Mouse (Mus musculus) forebrain, embryonic 14.5 days (tissue): ENCODE measurements around the gene Fam216a. TPM values are rescaled to one million over a fixed set of nuclear protein-coding genes. Genes with fewer than 3 reads are reported as not detected.
A peak's percentile ranks its signal among the peaks of the same experiment; 100 is the strongest.
"Not testable (repeated sequence)": the region's sequence is repeated elsewhere in the genome, so short reads cannot be mapped to it uniquely, and the experiment has no call there.

ENCODE experiments used
- ATAC-seq: fragments of 200-750 bp; cut with Nextera tagmentation; 2 replicates; pipeline ENCODE4 v1.8.0; 2017; ENCODE audit warnings: mild to moderate bottlenecking, moderate library complexity
- DNase-seq: peaks from one replicate; pipeline ENCODE4 v3.0.0-alpha.2; 2015; ENCODE audit warnings: low spot score
- H3K27ac ChIP-seq: fragments of 300-500 bp; sonication (generic); 2 replicates; pipeline ENCODE4 v1.5.1; 2014; ENCODE audit warnings: low read depth, mild to moderate bottlenecking, control low read depth, low read length, moderate library complexity
- H3K27me3 ChIP-seq: fragments of 300-500 bp; sonication (generic); replicated peaks from 2 replicates; pipeline ENCODE4 v1.6.1; 2014; ENCODE audit warnings: low read length, control low read depth, mixed read lengths; ENCODE audit not compliant: control insufficient read depth, insufficient read depth
- H3K36me3 ChIP-seq: fragments of 300-500 bp; sonication (generic); 2 replicates; pipeline ENCODE4 v1.6.1; 2014; ENCODE audit warnings: low read length, control low read depth; ENCODE audit not compliant: control insufficient read depth, insufficient read depth
- H3K4me1 ChIP-seq: fragments of 300-500 bp; sonication (generic); 2 replicates; pipeline ENCODE4 v1.6.1; 2014; ENCODE audit warnings: antibody characterized with exemption, low read length, control low read depth; ENCODE audit not compliant: control insufficient read depth, insufficient read depth
- H3K4me2 ChIP-seq: fragments of 300-500 bp; sonication (generic); 2 replicates; pipeline ENCODE4 v1.6.1; 2014; ENCODE audit warnings: mild to moderate bottlenecking, control low read depth, low read length
- H3K4me3 ChIP-seq: fragments of 300-500 bp; sonication (generic); 2 replicates; pipeline ENCODE4 v1.5.1; 2014; ENCODE audit warnings: low read depth, low read length, control low read depth
- H3K9ac ChIP-seq: fragments of 300-500 bp; sonication (generic); 2 replicates; pipeline ENCODE4 v1.6.1; 2014; ENCODE audit warnings: mild to moderate bottlenecking, low read length, control low read depth, moderate library complexity
- H3K9me3 ChIP-seq: fragments of 300-500 bp; sonication (generic); replicated peaks from 2 replicates; pipeline ENCODE4 v1.6.1; 2016; ENCODE audit warnings: low read length, control low read depth, mixed read lengths; ENCODE audit not compliant: control insufficient read depth
- WGBS: fragments of 180-500 bp; shearing (Covaris S2); extraction: QIAGEN DNeasy Blood & Tissue Kit; methylation state at CpG from one replicate; pipeline ENCODE4 v1.1.7; 2014; 5-methylcytosine and 5-hydroxymethylcytosine counted together
- polyA plus RNA-seq: library from polyadenylated mRNA; unstranded; fragments of >200 nt; fragmentation: Nextera tagmentation; extraction: Ambion mirVana; gene quantifications from 2 replicates; pipeline ENCODE4 v1.2.1, GENCODE M21; 2014

The Fam216a gene
- polyA plus RNA-seq, 1 experiment from 2014 or later: 157 TPM

DNA sequence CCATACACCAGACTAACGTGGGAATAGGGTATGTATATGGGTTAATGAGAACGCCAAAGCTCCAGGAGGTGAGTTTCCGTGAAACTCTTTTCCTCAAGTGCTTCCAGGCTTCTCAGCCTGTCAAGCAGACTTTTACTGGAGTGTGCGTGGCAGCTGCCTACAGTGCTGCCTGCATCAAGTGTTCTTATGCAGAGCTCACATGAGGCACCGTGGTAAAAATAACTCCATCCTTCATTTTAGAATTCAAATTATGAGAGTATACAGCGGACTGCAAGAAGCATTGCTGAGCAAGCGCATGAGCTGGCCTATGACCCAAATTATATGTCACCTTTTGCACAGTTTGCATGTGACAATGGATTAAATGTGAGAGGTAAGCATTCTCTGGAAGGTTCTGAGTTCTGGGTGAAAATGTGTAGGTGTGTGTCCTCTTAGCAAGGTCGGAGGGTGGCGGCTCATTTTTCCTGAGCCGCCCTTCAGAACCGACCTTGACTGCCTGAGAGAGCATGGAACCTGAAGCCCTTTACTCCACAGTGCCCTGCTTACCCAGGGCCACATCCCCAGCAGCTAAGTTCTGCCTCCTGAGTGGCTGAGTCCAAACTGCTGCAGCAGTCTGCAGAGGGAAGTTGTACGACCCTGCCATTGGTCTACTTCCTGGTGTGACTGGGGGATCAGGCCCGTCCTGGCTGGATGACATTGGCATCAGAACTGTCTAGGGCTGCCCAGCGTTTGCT, 52.5 kb downstream of the Fam216a start:
- Histone ChIP-seq H3K4me3 (no peak overlapping the region), H3K27ac (no peak overlapping the region), H3K9ac (no peak overlapping the region), H3K27me3 (no peaks in the 10 kb centered on the region), H3K36me3 (peaks cover 40% of the 10 kb centered on the region), H3K9me3 (no peaks in the 10 kb centered on the region), H3K4me1 (no peaks in the 10 kb centered on the region), H3K4me2 (no peak overlapping the region)
- ATAC-seq (no peak), DNase-seq (no peak)
- 81% methylated on average over 14 of the region's 14 CpGs for WGBS

DNA sequence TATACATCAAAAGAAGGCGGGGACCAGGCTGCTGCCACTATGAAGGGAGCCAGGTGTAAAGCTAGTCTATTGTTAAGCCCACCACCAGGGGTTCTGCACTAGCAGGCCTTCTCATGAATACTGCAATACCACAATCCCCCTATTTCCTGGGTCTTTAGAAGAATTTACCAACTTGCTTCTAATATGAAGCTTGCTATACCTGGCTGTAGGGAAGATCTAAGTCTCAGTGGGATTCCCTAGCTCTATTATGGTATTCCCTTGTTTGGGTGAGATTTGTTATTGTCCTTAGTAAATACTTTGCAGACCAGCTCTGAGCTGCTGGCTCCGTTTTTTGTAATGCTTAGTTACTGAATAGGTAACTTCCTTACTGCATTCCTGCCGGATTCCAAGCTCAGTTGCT, 53.2 kb downstream of the Fam216a start:
- H3K27ac ChIP-seq, H3K9ac ChIP-seq, H3K9me3 ChIP-seq, DNase-seq, ATAC-seq, H3K4me3 ChIP-seq, H3K4me2 ChIP-seq, H3K4me1 ChIP-seq, H3K27me3 ChIP-seq: not testable (repeated sequence)
- peaks cover 35% of the 10 kb centered on the region for H3K36me3 ChIP-seq
- 73% methylated on average over 3 of the region's 3 CpGs for WGBS

- no peak overlapping the region for H3K27ac ChIP-seq
- H3K4me2 ChIP-seq: no peak overlapping the region
- DNase-seq (no peak), ATAC-seq (no peak)
- H3K9me3 ChIP-seq: no peaks in the 10 kb centered on the region
- peaks cover 39% of the 10 kb centered on the region for H3K36me3 ChIP-seq
- no peak overlapping the region for H3K9ac ChIP-seq
- 76% methylated on average over 3 of the region's 3 CpGs for WGBS
- H3K4me1 ChIP-seq: no peaks in the 10 kb centered on the region
- no peak overlapping the region for H3K4me3 ChIP-seq
- no peaks in the 10 kb centered on the region for H3K27me3 ChIP-seq
These were observed 54.1 kb downstream of the Fam216a start for GRCm38 (mm10) chr5:122318100-122318499.

GRCm38 (mm10) chr5:122317329-122318045, 54.7 kb downstream of the Fam216a start:
- Histone ChIP-seq H3K9ac (no peak overlapping the region), H3K4me2 (no peak overlapping the region), H3K36me3 (peaks cover 44% of the 10 kb centered on the region), H3K4me3 (no peak overlapping the region), H3K9me3 (no peaks in the 10 kb centered on the region), H3K27me3 (no peaks in the 10 kb centered on the region), H3K27ac (no peak overlapping the region), H3K4me1 (no peaks in the 10 kb centered on the region)
- WGBS: 88% methylated on average over 11 of the region's 11 CpGs
- no peak for ATAC-seq
- DNase-seq: no peak

DNA sequence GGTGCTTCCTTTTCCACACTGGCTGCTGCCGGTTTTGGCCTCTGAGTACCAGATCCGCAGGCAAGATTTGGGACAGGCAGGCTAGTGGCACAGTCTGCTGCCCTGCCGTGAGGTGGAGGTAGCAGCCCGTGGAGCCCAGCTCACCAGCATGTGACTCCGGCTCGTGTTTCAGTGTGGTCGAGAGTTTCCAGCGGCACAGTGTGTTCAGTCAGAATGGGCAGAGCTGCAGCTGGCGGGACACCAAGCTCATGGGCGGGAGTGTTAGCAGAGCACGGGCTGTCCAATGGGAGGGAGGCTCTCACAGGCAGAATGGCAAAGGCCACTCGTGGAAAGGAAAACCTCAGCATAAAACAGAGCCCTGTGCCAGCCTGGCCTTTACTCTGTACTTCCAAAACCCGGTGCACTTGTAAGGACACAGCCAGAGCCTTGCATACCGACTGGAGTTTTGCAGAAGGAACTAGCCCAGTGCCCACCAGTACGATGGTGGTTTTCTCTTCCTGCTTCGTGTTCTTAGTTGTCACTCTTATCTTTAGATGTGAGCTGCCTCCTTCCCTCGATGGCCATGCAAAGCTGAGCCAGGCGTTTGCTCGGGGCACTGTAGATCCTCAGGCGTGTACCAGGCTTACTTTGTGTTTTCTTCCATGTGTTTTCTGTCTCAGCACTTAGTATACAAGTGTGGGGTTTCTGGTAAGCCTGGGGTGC, 57.0 kb downstream of the Fam216a start:
- peaks cover 42% of the 10 kb centered on the region for H3K36me3 ChIP-seq
- no peak overlapping the region for H3K9ac ChIP-seq
- H3K4me3 ChIP-seq: no peak overlapping the region
- no peak overlapping the region for H3K4me2 ChIP-seq
- no peak overlapping the region for H3K27ac ChIP-seq
- DNase-seq (peak; percentile 41), ATAC-seq (no peak; the same call in 1 of the 2 replicates)
- no peaks in the 10 kb centered on the region for H3K9me3 ChIP-seq
- WGBS: 77% methylated on average over 20 of the region's 20 CpGs
- no peaks in the 10 kb centered on the region for H3K4me1 ChIP-seq
- H3K27me3 ChIP-seq: no peaks in the 10 kb centered on the region

Other genes starting within 250 kb of the Fam216a start
- not detected in 2 replicates for gene Ccdc63, start 231.5 kb downstream of the Fam216a start, polyA plus RNA-seq
- 274 and 280 TPM in 2 replicates for gene Ppp1cc, start 214.1 kb downstream of the Fam216a start, polyA plus RNA-seq
- gene Hvcn1, start 165.6 kb downstream of the Fam216a start, polyA plus RNA-seq: 1.3 and 2.4 TPM in 2 replicates
- 3.5 and 3.6 TPM in 2 replicates for gene Tctn1, start 107.9 kb downstream of the Fam216a start, polyA plus RNA-seq
- 5.2 and 5.9 TPM in 2 replicates for gene Pptc7, start 88.0 kb downstream of the Fam216a start, polyA plus RNA-seq
- 12.2 and 13.1 TPM in 2 replicates for gene Rad9b, start 18.1 kb downstream of the Fam216a start, polyA plus RNA-seq
- gene Vps29, start 18.0 kb downstream of the Fam216a start, polyA plus RNA-seq: 288 and 315 TPM in 2 replicates
- gene Gpn3, start 488 bp downstream of the Fam216a start, polyA plus RNA-seq: 54.9 and 57.2 TPM in 2 replicates
- 95.5 and 119 TPM in 2 replicates for gene Arpc3, start 19.5 kb upstream of the Fam216a start, polyA plus RNA-seq
- 33.1 and 37.3 TPM in 2 replicates for gene Anapc7, start 49.3 kb upstream of the Fam216a start, polyA plus RNA-seq
- gene Atp2a2, start 129.9 kb upstream of the Fam216a start, polyA plus RNA-seq: 34.8 and 35.1 TPM in 2 replicates
- gene Ift81, start 242.2 kb upstream of the Fam216a start, polyA plus RNA-seq: 48.9 and 67.6 TPM in 2 replicates